Mouse (Mus musculus): Measurements from ENCODE around the gene Mipep. TPM values are rescaled to one million over a fixed set of nuclear protein-coding genes. Genes with fewer than 3 reads are reported as not detected.

The Mipep gene
- 7.9 and 17.3 TPM in 2 replicates for total RNA-seq (2012; rRNA removed)

DNA sequence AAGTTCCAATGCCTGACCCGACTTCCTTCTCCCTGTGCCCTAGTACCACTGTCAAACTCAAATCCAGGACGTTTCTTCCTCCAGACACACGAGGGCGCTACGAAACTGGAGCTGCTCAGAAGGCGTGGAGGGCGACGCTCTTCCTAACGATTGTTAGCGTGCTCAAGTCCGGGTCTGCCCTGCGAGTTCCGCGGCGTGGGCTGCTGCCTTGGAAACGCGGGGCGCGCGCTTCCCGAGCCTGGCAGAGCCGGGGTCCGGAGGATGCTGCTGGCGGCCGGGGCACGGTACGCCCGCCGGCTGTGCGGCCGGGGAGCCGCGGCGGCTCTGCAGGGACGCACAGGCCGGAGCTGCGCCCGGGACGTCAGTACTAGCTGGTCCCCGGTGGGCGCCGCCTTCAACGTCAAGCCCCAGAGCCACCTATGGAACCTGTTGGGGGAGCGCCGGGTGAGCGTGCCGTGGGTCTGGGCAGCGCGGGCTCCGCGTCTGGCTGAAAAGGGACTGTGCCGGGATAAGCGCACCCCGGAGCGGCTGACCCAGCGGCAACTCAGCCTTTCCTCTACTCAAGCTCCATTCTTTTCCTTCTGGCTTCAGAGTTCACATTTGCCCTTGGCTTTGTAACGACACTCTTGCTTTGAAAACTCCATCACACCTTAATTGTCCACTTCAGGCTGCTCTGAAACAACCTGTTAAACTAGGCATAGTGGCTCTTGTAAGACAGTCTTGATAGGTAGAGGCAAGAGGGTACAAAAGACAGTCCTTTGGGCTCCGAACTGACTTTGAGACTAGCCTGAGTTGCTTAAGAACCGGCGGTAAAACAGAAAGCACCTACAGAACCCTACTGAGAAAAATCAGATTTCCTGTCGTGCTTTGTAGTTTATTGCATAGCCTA is at the start of gene Mipep:
Gene Mipep, plus strand, starts transcription at position 147 of the 889 bp plus-strand sequence.
- no peak within 1 kb of the TSS for H3K27ac ChIP-seq (ENCODE audit: insufficient read depth, low read depth, low read length, poor library complexity, severe bottlenecking)
- DNase-seq (ENCODE audit: low read depth, low spot score), result peak; percentile 91
- H3K4me3 ChIP-seq (ENCODE audit: insufficient read depth in 1 of 2, low read depth in 1 of 2, low read length in 2 of 2, poor library complexity in 1 of 2, severe bottlenecking in 1 of 2), result peak within 1 kb of the TSS; percentile 84 to 90
- peaks cover 6% of the 10 kb centered on the region; the same call in 1 of the 2 replicates for H3K36me3 ChIP-seq (ENCODE audit: control insufficient read depth, insufficient read depth, low read length, poor library complexity, severe bottlenecking)
- no peaks in the 10 kb centered on the region for H3K9me3 ChIP-seq (ENCODE audit: control insufficient read depth, insufficient read depth, low read depth, low read length)
- peaks cover 2 to 6% of the 10 kb centered on the region in 2 experiments; a peak in 1 of 4 replicates for H3K4me1 ChIP-seq (ENCODE audit: control insufficient read depth in 2 of 2, insufficient read depth in 2 of 2, low read length in 2 of 2, poor library complexity in 1 of 2)
- TF ChIP-seq ZC3H11A (IDR thresholded peaks at IDR 0.05; ENCODE audit: borderline replicate concordance, low read depth, low read length) (no peak), HCFC1 (IDR thresholded peaks at IDR 0.05; ENCODE audit: borderline replicate concordance, insufficient read depth, low read length) (peak; percentile 56; the same call in 1 of the 2 replicates)
- in situ Hi-C loops (cut with MboI; ENCODE audit: low sequenced_read_pairs in 2 of 2, unreplicated experiment in 2 of 2), result no loop called here
- peak within 1 kb of the TSS; percentile 77 for H3K9ac ChIP-seq (ENCODE audit: insufficient read depth, low read depth, low read length, poor library complexity, severe bottlenecking)

DNA sequence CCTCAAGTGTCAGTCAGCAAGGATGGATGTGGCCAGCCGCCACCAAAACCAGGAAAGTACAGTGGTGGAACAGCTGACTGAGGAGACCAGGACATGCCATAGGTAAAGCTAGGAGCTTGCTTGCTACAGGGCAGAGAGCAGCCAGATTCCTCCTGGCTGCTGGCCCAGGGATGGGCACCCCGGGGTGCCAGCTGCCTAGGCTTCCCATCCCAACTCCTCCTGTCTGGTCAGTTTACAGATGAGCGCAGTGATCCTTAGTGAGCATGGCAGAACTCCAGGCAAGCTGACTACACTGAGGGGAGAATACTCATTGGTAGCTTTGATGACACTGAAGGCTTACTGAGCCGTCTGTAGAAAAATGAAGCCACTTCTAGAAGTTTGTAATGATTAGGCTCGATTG is 49.2 kb upstream of the Mipep start:
- Histone ChIP-seq H3K9ac (ENCODE audit: insufficient read depth, low read depth, low read length, poor library complexity, severe bottlenecking) (no peak overlapping the region), H3K27ac (ENCODE audit: insufficient read depth, low read depth, low read length, poor library complexity, severe bottlenecking) (no peak overlapping the region), H3K4me1 (ENCODE audit: control insufficient read depth in 2 of 2, insufficient read depth in 2 of 2, low read length in 2 of 2, poor library complexity in 1 of 2) (peaks cover 14 to 37% of the 10 kb centered on the region in 2 experiments), H3K9me3 (ENCODE audit: control insufficient read depth, insufficient read depth, low read depth, low read length) (no peaks in the 10 kb centered on the region), H3K36me3 (ENCODE audit: control insufficient read depth, insufficient read depth, low read length, poor library complexity, severe bottlenecking) (no peaks in the 10 kb centered on the region), H3K4me3 (ENCODE audit: insufficient read depth in 1 of 2, low read depth in 1 of 2, low read length in 2 of 2, poor library complexity in 1 of 2, severe bottlenecking in 1 of 2) (no peak overlapping the region)
- TF ChIP-seq ZC3H11A (IDR thresholded peaks at IDR 0.05; ENCODE audit: borderline replicate concordance, low read depth, low read length) (no peak), HCFC1 (IDR thresholded peaks at IDR 0.05; ENCODE audit: borderline replicate concordance, insufficient read depth, low read length) (no peak), CHD2 (IDR thresholded peaks at IDR 0.05; ENCODE audit: low read depth, low read length) (no peak), MAFK (IDR thresholded peaks at IDR 0.05; ENCODE audit: insufficient read depth, low read depth, low read length) (no peak), ZNF384 (IDR thresholded peaks at IDR 0.05; ENCODE audit: low read depth, low read length) (no peak)
- no peak for DNase-seq (ENCODE audit: low read depth, low spot score)
- in situ Hi-C loops (cut with MboI; ENCODE audit: low sequenced_read_pairs in 2 of 2, unreplicated experiment in 2 of 2), result no loop called here

DNA sequence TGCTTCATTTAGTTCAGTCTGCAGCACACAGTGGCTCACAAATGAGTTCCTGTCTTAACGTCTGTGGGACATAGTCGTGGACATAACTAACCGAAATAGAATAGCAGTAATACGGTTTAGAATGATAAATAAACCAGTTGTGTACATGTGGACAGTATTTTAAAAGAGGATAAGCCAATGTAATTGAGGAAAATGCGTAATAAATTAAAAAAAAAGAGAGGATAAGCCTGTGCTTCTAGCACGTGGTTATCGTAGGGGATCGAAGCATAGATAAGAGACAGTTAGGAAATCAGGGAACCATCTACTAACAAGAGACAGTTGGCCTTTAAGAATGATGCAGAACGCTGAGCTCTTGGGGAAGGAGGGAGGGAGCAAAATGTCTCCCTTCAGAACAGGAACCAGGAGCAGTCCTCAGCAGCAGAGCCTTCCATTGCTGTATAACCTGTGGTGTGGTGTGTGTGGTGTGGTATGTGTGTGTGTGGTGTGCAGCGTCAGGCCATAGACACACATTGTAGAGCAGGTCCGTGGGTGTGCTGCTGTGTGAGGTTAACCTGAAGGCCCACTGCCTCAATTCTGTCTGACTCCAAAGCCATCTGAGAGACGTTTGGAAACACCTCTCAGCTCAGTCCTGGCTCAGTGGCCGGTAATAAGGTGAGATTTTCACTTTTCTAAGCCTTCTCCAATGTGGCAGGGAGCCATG is 48.4 kb upstream of the Mipep start:
- Histone ChIP-seq H3K9ac (ENCODE audit: insufficient read depth, low read depth, low read length, poor library complexity, severe bottlenecking) (peak overlapping the region; percentile 23; the same call in 1 of the 2 replicates), H3K9me3 (ENCODE audit: control insufficient read depth, insufficient read depth, low read depth, low read length) (no peaks in the 10 kb centered on the region), H3K36me3 (ENCODE audit: control insufficient read depth, insufficient read depth, low read length, poor library complexity, severe bottlenecking) (no peaks in the 10 kb centered on the region), H3K4me3 (ENCODE audit: insufficient read depth in 1 of 2, low read depth in 1 of 2, low read length in 2 of 2, poor library complexity in 1 of 2, severe bottlenecking in 1 of 2) (no peak overlapping the region), H3K4me1 (ENCODE audit: control insufficient read depth in 2 of 2, insufficient read depth in 2 of 2, low read length in 2 of 2, poor library complexity in 1 of 2) (peaks cover 17 to 44% of the 10 kb centered on the region in 2 experiments), H3K27ac (ENCODE audit: insufficient read depth, low read depth, low read length, poor library complexity, severe bottlenecking) (peak overlapping the region; percentile 83)
- TF ChIP-seq ZC3H11A (IDR thresholded peaks at IDR 0.05; ENCODE audit: borderline replicate concordance, low read depth, low read length) (no peak), MAFK (IDR thresholded peaks at IDR 0.05; ENCODE audit: insufficient read depth, low read depth, low read length) (no peak), HCFC1 (IDR thresholded peaks at IDR 0.05; ENCODE audit: borderline replicate concordance, insufficient read depth, low read length) (no peak), CHD2 (IDR thresholded peaks at IDR 0.05; ENCODE audit: low read depth, low read length) (no peak), ZNF384 (IDR thresholded peaks at IDR 0.05; ENCODE audit: low read depth, low read length) (no peak)
- in situ Hi-C loops (cut with MboI; ENCODE audit: low sequenced_read_pairs in 2 of 2, unreplicated experiment in 2 of 2), result no loop called here
- no peak for DNase-seq (ENCODE audit: low read depth, low spot score)

DNA sequence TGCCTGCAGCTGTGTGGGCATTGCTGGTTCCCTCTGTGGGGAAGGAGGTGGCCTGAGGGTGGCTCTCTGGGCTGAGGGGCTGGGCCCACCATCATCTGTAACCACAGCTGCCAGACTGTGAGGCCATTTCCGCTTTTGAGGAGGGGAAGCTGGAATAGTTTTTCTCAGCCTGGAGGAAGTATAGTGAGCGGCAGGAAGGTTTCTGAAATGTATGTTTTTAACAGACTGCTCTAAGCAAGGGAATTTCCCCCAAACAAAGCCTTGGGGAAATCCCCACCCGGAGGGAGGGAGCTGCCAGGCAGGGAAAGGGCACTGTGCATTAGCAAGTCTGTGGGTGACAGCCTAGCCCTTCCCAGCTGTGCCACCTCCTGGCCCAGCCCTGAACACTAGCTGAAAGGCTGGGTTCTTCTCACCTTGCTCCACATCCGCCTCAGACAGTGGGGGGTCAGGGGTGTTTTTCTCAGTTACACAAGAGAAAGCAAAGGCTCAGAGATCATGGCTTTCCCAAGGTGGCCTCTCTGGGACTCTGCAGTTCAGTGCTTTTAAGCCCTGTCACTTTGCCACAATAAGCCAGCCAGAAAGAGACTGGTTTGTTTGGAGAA is 47.7 kb upstream of the Mipep start:
- 0 out of 2 replicates have a peak overlapping the region, but pooled peaks have one; percentile 2 for H3K9ac ChIP-seq (ENCODE audit: insufficient read depth, low read depth, low read length, poor library complexity, severe bottlenecking)
- H3K9me3 ChIP-seq (ENCODE audit: control insufficient read depth, insufficient read depth, low read depth, low read length), result no peaks in the 10 kb centered on the region
- H3K36me3 ChIP-seq (ENCODE audit: control insufficient read depth, insufficient read depth, low read length, poor library complexity, severe bottlenecking), result no peaks in the 10 kb centered on the region
- 0 out of 4 replicates have a peak overlapping the region, but pooled peaks of 1 of the 2 experiments have one; percentile 3 for H3K4me3 ChIP-seq (ENCODE audit: insufficient read depth in 1 of 2, low read depth in 1 of 2, low read length in 2 of 2, poor library complexity in 1 of 2, severe bottlenecking in 1 of 2)
- no peak for TF ChIP-seq CHD2 (IDR thresholded peaks at IDR 0.05; ENCODE audit: low read depth, low read length)
- peak; percentile 40 for DNase-seq (ENCODE audit: low read depth, low spot score)
- peak overlapping the region; percentile 83 for H3K27ac ChIP-seq (ENCODE audit: insufficient read depth, low read depth, low read length, poor library complexity, severe bottlenecking)
- H3K4me1 ChIP-seq (ENCODE audit: control insufficient read depth in 2 of 2, insufficient read depth in 2 of 2, low read length in 2 of 2, poor library complexity in 1 of 2), result peaks cover 17 to 45% of the 10 kb centered on the region in 2 experiments
- in situ Hi-C loops (cut with MboI; ENCODE audit: low sequenced_read_pairs in 2 of 2, unreplicated experiment in 2 of 2), result no loop called here
